Mouse (Mus musculus) midbrain, embryonic 14.5 days (tissue): ENCODE data around the gene Ly6g5b. TPM values are rescaled to one million over a fixed set of nuclear protein-coding genes. Genes with fewer than 3 reads are reported as not detected.

Experiments
- ATAC-seq: fragments of 200-750 bp; cut with Nextera tagmentation; 2 replicates; pipeline ENCODE4 v1.8.0; 2017; ENCODE audit warnings: moderate number of reproducible peaks, moderate library complexity; ENCODE audit not compliant: low FRiP score, low TSS enrichment
- DNase-seq: peaks from one replicate; pipeline ENCODE4 v3.0.0-alpha.2; 2015
- H3K27ac ChIP-seq: fragments of 300-500 bp; sonication (generic); replicated peaks from 2 replicates; pipeline ENCODE4 v1.5.1; 2014; ENCODE audit warnings: mild to moderate bottlenecking, low read depth, low read length, moderate library complexity
- H3K27me3 ChIP-seq: fragments of 300-500 bp; sonication (generic); 2 replicates; pipeline ENCODE4 v1.6.1; 2014; ENCODE audit warnings: low read length, control low read depth, mixed read lengths; ENCODE audit not compliant: control insufficient read depth, insufficient read depth
- H3K36me3 ChIP-seq: fragments of 300-500 bp; sonication (generic); 2 replicates; pipeline ENCODE4 v1.6.1; 2014; ENCODE audit warnings: low read length, control low read depth; ENCODE audit not compliant: control insufficient read depth, insufficient read depth
- H3K4me1 ChIP-seq: fragments of 300-500 bp; sonication (generic); 2 replicates; pipeline ENCODE4 v1.6.1; 2014; ENCODE audit warnings: mild to moderate bottlenecking, antibody characterized with exemption, low read length, control low read depth; ENCODE audit not compliant: control insufficient read depth, insufficient read depth
- H3K4me2 ChIP-seq: fragments of 300-500 bp; sonication (generic); 2 replicates; pipeline ENCODE4 v1.6.1; 2014; ENCODE audit warnings: mild to moderate bottlenecking, low read length, moderate library complexity
- H3K4me3 ChIP-seq: fragments of 300-500 bp; sonication (generic); replicated peaks from 2 replicates; pipeline ENCODE4 v1.5.1; 2014; ENCODE audit warnings: low read depth, low read length
- H3K9ac ChIP-seq: fragments of 300-500 bp; sonication (generic); replicated peaks from 2 replicates; pipeline ENCODE4 v1.6.1; 2014; ENCODE audit warnings: mild to moderate bottlenecking, low read length, moderate library complexity
- H3K9me3 ChIP-seq: fragments of 300-500 bp; sonication (generic); 2 replicates; pipeline ENCODE4 v1.6.1; 2016; ENCODE audit warnings: low read length, control low read depth, mixed read lengths; ENCODE audit not compliant: control insufficient read depth
- WGBS: fragments of 180-500 bp; shearing (Covaris S2); extraction: QIAGEN DNeasy Blood & Tissue Kit; methylation state at CpG from one replicate; pipeline ENCODE4 v1.1.7; 2014; 5-methylcytosine and 5-hydroxymethylcytosine counted together
- polyA plus RNA-seq: library from polyadenylated mRNA; unstranded; fragments of >200 nt; fragmentation: Nextera tagmentation; extraction: Ambion mirVana; gene quantifications from 2 replicates; pipeline ENCODE4 v1.2.1, GENCODE M21; 2014

Gene Ly6g5b
- polyA plus RNA-seq, 1 experiment from 2014 or later = 1.3 TPM

- Histone ChIP-seq H3K4me3 (no peak overlapping the region), H3K36me3 (peaks cover 94% of the 10 kb centered on the region), H3K9ac (no peak overlapping the region), H3K9me3 (no peaks in the 10 kb centered on the region), H3K27me3 (no peaks in the 10 kb centered on the region), H3K4me1 (no peaks in the 10 kb centered on the region), H3K4me2 (no peak overlapping the region), H3K27ac (no peak overlapping the region)
- ATAC-seq (no peak), DNase-seq (no peak)
- WGBS = 83% methylated on average over 12 of the region's 12 CpGs
These were observed 18.6 kb downstream of the Ly6g5b start for GRCm38 (mm10) chr17:35096597-35096996.

- no peak overlapping the region for H3K4me3 ChIP-seq
- no peaks in the 10 kb centered on the region for H3K27me3 ChIP-seq
- ATAC-seq (no peak), DNase-seq (no peak)
- peaks cover 78% of the 10 kb centered on the region for H3K36me3 ChIP-seq
- no peak overlapping the region for H3K27ac ChIP-seq
- peaks cover 11% of the 10 kb centered on the region for H3K4me1 ChIP-seq
- no peaks in the 10 kb centered on the region for H3K9me3 ChIP-seq
- H3K9ac ChIP-seq = no peak overlapping the region
- WGBS = 93% methylated on average over 15 of the region's 15 CpGs
- H3K4me2 ChIP-seq = no peak overlapping the region
These were observed 20.5 kb downstream of the Ly6g5b start for GRCm38 (mm10) chr17:35094475-35095365.

GRCm38 (mm10) chr17:35092403-35093198, 22.6 kb downstream of the Ly6g5b start:
- no peak overlapping the region for H3K27ac ChIP-seq
- no peak overlapping the region for H3K4me2 ChIP-seq
- no peak overlapping the region for H3K9ac ChIP-seq
- H3K9me3 ChIP-seq = no peaks in the 10 kb centered on the region
- WGBS = 91% methylated on average over 14 of the region's 14 CpGs
- ATAC-seq (no peak), DNase-seq (no peak)
- no peak overlapping the region for H3K4me3 ChIP-seq
- no peaks in the 10 kb centered on the region for H3K27me3 ChIP-seq
- peaks cover 60% of the 10 kb centered on the region for H3K36me3 ChIP-seq
- H3K4me1 ChIP-seq = peaks cover 12% of the 10 kb centered on the region

DNA sequence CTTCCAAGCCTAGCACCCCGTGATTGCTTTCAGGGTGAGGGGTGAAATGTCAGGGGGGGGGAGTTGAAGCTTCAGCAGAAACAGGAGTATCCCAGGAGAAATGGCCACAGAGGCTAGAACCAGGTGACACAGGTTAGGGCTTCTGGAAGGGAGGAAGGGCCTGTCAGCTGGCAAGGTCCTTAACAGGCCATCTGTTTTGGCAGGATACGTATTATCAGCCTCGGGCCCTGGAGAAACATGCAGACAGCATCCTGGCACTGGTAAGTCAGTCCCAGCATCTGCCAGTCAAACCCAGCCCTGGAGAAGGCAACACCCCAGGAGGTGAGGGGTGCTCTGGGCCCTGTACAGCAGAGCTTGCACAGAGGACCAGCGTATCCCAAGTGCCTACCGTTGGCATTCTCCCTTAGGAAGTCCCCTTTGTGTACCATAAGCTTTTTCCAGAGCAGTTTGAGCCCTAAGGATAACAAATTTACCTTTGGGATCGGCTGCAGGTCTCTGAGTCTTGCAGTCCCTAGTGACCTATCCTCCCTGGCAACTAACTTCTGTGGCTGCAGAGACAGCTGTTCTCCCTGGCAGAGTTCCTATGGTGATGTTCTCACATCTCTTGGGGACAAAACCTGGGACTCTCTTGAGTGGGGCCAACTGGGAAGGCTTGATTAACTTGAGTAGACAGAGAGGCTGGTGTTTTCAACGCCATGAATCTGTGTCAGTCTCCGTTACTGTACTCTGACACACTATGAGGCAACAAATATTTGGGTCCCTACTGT, 24.9 kb downstream of the Ly6g5b start:
- H3K9ac ChIP-seq = peak overlapping the region; percentile 93
- ATAC-seq = no peak
- H3K27ac ChIP-seq = peak overlapping the region; percentile 45; the same call in 1 of the 2 replicates
- H3K27me3 ChIP-seq = no peaks in the 10 kb centered on the region
- H3K4me3 ChIP-seq = peak overlapping the region; percentile 61
- no peaks in the 10 kb centered on the region for H3K9me3 ChIP-seq
- DNase-seq = peak; percentile 21
- H3K4me1 ChIP-seq = peaks cover 12% of the 10 kb centered on the region
- 67% methylated on average over 8 of the region's 8 CpGs for WGBS
- H3K4me2 ChIP-seq = peak overlapping the region; percentile 76
- H3K36me3 ChIP-seq = peaks cover 38% of the 10 kb centered on the region

- ATAC-seq (peak; percentile 98), DNase-seq (peak; percentile 97)
- no peaks in the 10 kb centered on the region for H3K9me3 ChIP-seq
- peaks cover 12% of the 10 kb centered on the region for H3K4me1 ChIP-seq
- H3K27ac ChIP-seq = peak within 1 kb of the TSS; percentile 98
- H3K4me3 ChIP-seq = peak within 1 kb of the TSS; percentile 61
- WGBS = 3% methylated on average over 66 of the region's 67 CpGs
- peak within 1 kb of the TSS; percentile 93 for H3K9ac ChIP-seq
- no peaks in the 10 kb centered on the region for H3K27me3 ChIP-seq
- peak within 1 kb of the TSS; percentile 76 for H3K4me2 ChIP-seq
- H3K36me3 ChIP-seq = peaks cover 26% of the 10 kb centered on the region
These were observed 26.2 kb downstream of the Ly6g5b start, which contains the start of gene Abhd16a for GRCm38 (mm10) chr17:35088825-35089644. Gene Abhd16a (plus strand): TSS chr17:35089263.

- Histone ChIP-seq H3K4me2 (no peak overlapping the region), H3K27me3 (no peaks in the 10 kb centered on the region), H3K4me1 (peaks cover 12% of the 10 kb centered on the region), H3K9me3 (no peaks in the 10 kb centered on the region), H3K9ac (no peak overlapping the region), H3K27ac (no peak overlapping the region), H3K4me3 (no peak overlapping the region), H3K36me3 (peaks cover 17% of the 10 kb centered on the region)
- ATAC-seq (no peak), DNase-seq (no peak)
- 53% methylated on average over 2 of the region's 2 CpGs for WGBS
These were observed 27.1 kb downstream of the Ly6g5b start for GRCm38 (mm10) chr17:35088151-35088550.

- no peak for DNase-seq
- H3K36me3 ChIP-seq = no peaks in the 10 kb centered on the region
- H3K9me3 ChIP-seq = no peaks in the 10 kb centered on the region
- H3K4me1 ChIP-seq = peaks cover 6% of the 10 kb centered on the region
- no peak within 1 kb of the TSS for H3K27ac ChIP-seq
- no peaks in the 10 kb centered on the region for H3K27me3 ChIP-seq
- ATAC-seq = no peak
- no peak within 1 kb of the TSS for H3K9ac ChIP-seq
- no peak within 1 kb of the TSS for H3K4me2 ChIP-seq
- no peak within 1 kb of the TSS for H3K4me3 ChIP-seq
- 85% methylated on average over 7 of the region's 7 CpGs for WGBS
These were observed 29.9 kb downstream of the Ly6g5b start, which contains the start of gene Ly6g6f for GRCm38 (mm10) chr17:35085208-35085865. Gene Ly6g6f (minus strand): TSS chr17:35085610.
